In the genomic region with DNA sequence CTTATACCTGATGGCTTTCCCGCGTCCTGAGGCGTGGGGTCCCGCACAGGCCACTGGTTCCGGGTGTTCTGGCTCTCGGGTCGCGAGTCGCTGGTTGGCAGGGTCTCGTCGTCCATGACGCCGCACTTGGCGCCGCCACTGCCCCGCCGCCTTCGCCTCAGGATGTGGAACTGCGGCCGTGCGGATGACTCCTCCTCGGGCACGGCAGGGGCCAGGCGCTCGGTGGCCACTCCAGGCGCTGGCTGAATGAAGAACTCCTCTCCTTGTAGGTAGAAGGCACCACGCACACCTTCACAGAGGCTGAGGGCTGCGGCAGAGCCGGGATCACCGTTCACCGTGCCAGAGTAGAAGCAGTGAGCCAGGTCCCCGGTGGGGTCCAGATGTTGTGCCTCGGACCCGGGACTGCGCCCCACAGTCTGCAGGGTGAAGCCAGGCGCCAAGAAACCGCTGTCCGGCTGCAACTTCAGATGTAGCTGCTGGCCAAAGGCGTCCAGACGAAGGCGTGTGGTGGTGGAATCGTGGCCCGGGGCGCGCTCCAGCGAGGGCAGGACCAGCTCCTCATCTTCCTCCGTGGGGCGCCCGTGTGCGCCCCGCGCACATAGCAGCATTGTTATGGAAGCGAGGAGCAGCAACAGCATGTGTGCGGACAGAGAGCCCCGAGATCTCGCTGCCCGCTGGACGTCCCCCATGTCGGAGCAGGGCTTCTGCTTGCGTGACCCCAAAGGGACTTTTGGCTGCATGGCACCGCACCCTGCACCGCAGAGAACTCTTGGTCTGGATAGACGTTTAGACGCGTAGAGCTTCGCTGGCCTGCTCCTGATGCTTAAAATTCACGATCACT, we compare ENCODE assay signal across 8 mouse cellular contexts. TPM values are rescaled to one million over a fixed set of nuclear protein-coding genes. Genes with fewer than 3 reads are reported as not detected.
DNase-seq lines count a peak whose midpoint lies in the region; ATAC-seq and TF ChIP-seq lines count a peak whose summit lies in the region.

No protein-coding gene starts in this region.

- no peak for DNase-seq in testis, postnatal 14 days (ENCODE audit: low spot score)
- peak; percentile 61 for DNase-seq in embryonic facial prominence, embryonic 11.5 days (ENCODE audit: low spot score)
- DNase-seq in retina, postnatal 1 day = peak; percentile 64
- no peak for DNase-seq in B cell, adult 2 months

- H3K9ac ChIP-seq in embryonic facial prominence, embryonic 11.5 days (replicated peaks; ENCODE audit: low read length) = peak overlapping the region; percentile 88
- H3K9ac ChIP-seq in heart, embryonic 13.5 days = peak overlapping the region; percentile 96
- H3K9ac ChIP-seq in kidney, embryonic 16.5 days (replicated peaks; ENCODE audit: low read length) = peak overlapping the region; percentile 89
- H3K9ac ChIP-seq in lung, embryonic 15.5 days = peak overlapping the region; percentile 87

- H3K36me3 ChIP-seq in testis, adult 2 months (ENCODE audit: control insufficient read depth, insufficient read depth, low read length) = no peaks in the 10 kb centered on the region
- H3K36me3 ChIP-seq in embryonic facial prominence, embryonic 11.5 days (replicated peaks; ENCODE audit: control insufficient read depth, insufficient read depth, low read depth, low read length) = no peaks in the 10 kb centered on the region; the same call in 1 of the 2 replicates
- H3K36me3 ChIP-seq in heart, embryonic 13.5 days = peaks cover 31% of the 10 kb centered on the region
- peaks cover 27% of the 10 kb centered on the region for H3K36me3 ChIP-seq in kidney, embryonic 16.5 days (ENCODE audit: insufficient read depth, low read length)
- H3K36me3 ChIP-seq in lung, embryonic 15.5 days = peaks cover 25% of the 10 kb centered on the region

- TF ChIP-seq POLR2A in testis, adult 2 months (IDR thresholded peaks at IDR 0.05; ENCODE audit: control insufficient read depth, low read depth, low read length) = no peak

- no peak for TF ChIP-seq CTCF in testis, adult 2 months (IDR thresholded peaks at IDR 0.05; ENCODE audit: control insufficient read depth, insufficient read depth, insufficient replicate concordance, low read depth, low read length)

- H3K27ac ChIP-seq in testis, adult 2 months (ENCODE audit: control insufficient read depth, insufficient read depth, low read depth, low read length) = no peak overlapping the region
- peak overlapping the region; percentile 82 for H3K27ac ChIP-seq in embryonic facial prominence, embryonic 11.5 days (replicated peaks; ENCODE audit: low read depth, low read length)
- H3K27ac ChIP-seq in heart, embryonic 13.5 days (replicated peaks) = peak overlapping the region; percentile 99
- peak overlapping the region; percentile 90 for H3K27ac ChIP-seq in kidney, embryonic 16.5 days (ENCODE audit: low read length)
- peak overlapping the region; percentile 98 for H3K27ac ChIP-seq in lung, embryonic 15.5 days

- peaks cover 21% of the 10 kb centered on the region for H3K4me1 ChIP-seq in testis, adult 2 months (ENCODE audit: control insufficient read depth, insufficient read depth, low read length)
- H3K4me1 ChIP-seq in embryonic facial prominence, embryonic 11.5 days (ENCODE audit: control insufficient read depth, insufficient read depth, low read length) = no peaks in the 10 kb centered on the region
- peaks cover 41% of the 10 kb centered on the region for H3K4me1 ChIP-seq in heart, embryonic 13.5 days
- H3K4me1 ChIP-seq in kidney, embryonic 16.5 days (ENCODE audit: insufficient read depth, low read length) = peaks cover 11% of the 10 kb centered on the region
- H3K4me1 ChIP-seq in lung, embryonic 15.5 days = peaks cover 26% of the 10 kb centered on the region

- peak overlapping the region; percentile 91 for H3K4me2 ChIP-seq in embryonic facial prominence, embryonic 11.5 days (ENCODE audit: low read depth, low read length)
- H3K4me2 ChIP-seq in heart, embryonic 13.5 days = peak overlapping the region; percentile 87
- H3K4me2 ChIP-seq in kidney, embryonic 16.5 days (replicated peaks; ENCODE audit: low read depth, low read length) = peak overlapping the region; percentile 51
- H3K4me2 ChIP-seq in lung, embryonic 15.5 days = peak overlapping the region; percentile 86

- no peaks in the 10 kb centered on the region for H3K9me3 ChIP-seq in embryonic facial prominence, embryonic 11.5 days (replicated peaks; ENCODE audit: control insufficient read depth, low read length)
- H3K9me3 ChIP-seq in heart, embryonic 13.5 days = no peaks in the 10 kb centered on the region
- H3K9me3 ChIP-seq in kidney, embryonic 16.5 days (ENCODE audit: low read length) = no peaks in the 10 kb centered on the region
- no peaks in the 10 kb centered on the region for H3K9me3 ChIP-seq in lung, embryonic 15.5 days

- ATAC-seq in embryonic facial prominence, embryonic 11.5 days (replicated peaks; ENCODE audit: insufficient number of reproducible peaks, low FRiP score, low TSS enrichment, low read depth) = no peak
- ATAC-seq in heart, embryonic 13.5 days (ENCODE audit: extremely low read depth, insufficient number of reproducible peaks, low FRiP score, low TSS enrichment) = no peak
- peak; percentile 4; the same call in 1 of the 2 replicates for ATAC-seq in kidney, embryonic 16.5 days (ENCODE audit: low FRiP score, low TSS enrichment)
- no peak for ATAC-seq in lung, embryonic 15.5 days (ENCODE audit: borderline replicate concordance, extremely low read depth, low FRiP score, low TSS enrichment)

- under 1% methylated on average over 67 of the region's 67 CpGs for WGBS in embryonic facial prominence, embryonic 11.5 days
- under 1% methylated on average over 67 of the region's 67 CpGs for WGBS in heart, embryonic 13.5 days
- under 1% methylated on average over 67 of the region's 67 CpGs for WGBS in kidney, embryonic 16.5 days
- under 1% methylated on average over 67 of the region's 67 CpGs for WGBS in lung, embryonic 15.5 days

- peak overlapping the region; percentile 57 for H3K4me3 ChIP-seq in testis, adult 2 months (ENCODE audit: control insufficient read depth, low read depth, low read length)
- H3K4me3 ChIP-seq in embryonic facial prominence, embryonic 11.5 days (ENCODE audit: low read depth, low read length) = peak overlapping the region; percentile 80
- H3K4me3 ChIP-seq in heart, embryonic 13.5 days = peak overlapping the region; percentile 88
- peak overlapping the region; percentile 92 for H3K4me3 ChIP-seq in kidney, embryonic 16.5 days (ENCODE audit: low read length)
- H3K4me3 ChIP-seq in lung, embryonic 15.5 days = peak overlapping the region; percentile 66

- H3K27me3 ChIP-seq in testis, adult 2 months (ENCODE audit: control insufficient read depth, insufficient read depth, low read length) = peaks cover 2% of the 10 kb centered on the region; the same call in 1 of the 2 replicates
- H3K27me3 ChIP-seq in embryonic facial prominence, embryonic 11.5 days (ENCODE audit: control insufficient read depth, insufficient read depth, low read length) = no peaks in the 10 kb centered on the region
- H3K27me3 ChIP-seq in heart, embryonic 13.5 days (replicated peaks) = no peaks in the 10 kb centered on the region
- H3K27me3 ChIP-seq in kidney, embryonic 16.5 days (ENCODE audit: insufficient read depth, low read length) = no peaks in the 10 kb centered on the region
- H3K27me3 ChIP-seq in lung, embryonic 15.5 days = no peaks in the 10 kb centered on the region

RNA-seq across cellular contexts. Expression of a gene that starts 0.7 kb away (rescaled TPM):
- 0.93 and 2.8 TPM in 2 replicates for polyA plus RNA-seq in testis, adult 2 months (2012; rRNA removed)
- 25.1 and 29.3 TPM in 2 replicates for polyA plus RNA-seq in embryonic facial prominence, embryonic 11.5 days (2014; fragmentation: Nextera tagmentation; extraction: Ambion mirVana)
- polyA plus RNA-seq in heart, embryonic 13.5 days (2015; fragmentation: Nextera tagmentation; extraction: Ambion mirVana) = 52.0 and 53.6 TPM in 2 replicates
- 116 and 125 TPM in 2 replicates for polyA plus RNA-seq in kidney, embryonic 16.5 days (2015; fragmentation: Nextera tagmentation; extraction: Ambion mirVana)
- polyA plus RNA-seq in lung, embryonic 15.5 days (2015; fragmentation: Nextera tagmentation; extraction: Ambion mirVana) = 55.5 and 59.7 TPM in 2 replicates

Comparison
In these comparisons a context has a peak if more than half of its experiments do, and no peak if none do; other contexts are left out.
1. DNase-seq: peak in embryonic facial prominence, embryonic 11.5 days (single experiment) and retina, postnatal 1 day (single experiment); none in testis, postnatal 14 days (single experiment) and B cell, adult 2 months (0 of 2).
2. Peak in every context shown above with its lines, with median percentiles within 50 percentile points of each other: H3K4me3 ChIP-seq, H3K4me2 ChIP-seq and H3K9ac ChIP-seq.